Mouse (Mus musculus) forebrain, embryonic 14.5 days (tissue): Measurements from ENCODE around the gene Kcnn3. TPM values are rescaled to one million over a fixed set of nuclear protein-coding genes. Genes with fewer than 3 reads are reported as not detected.

Experiments
- ATAC-seq: fragments of 200-750 bp; cut with Nextera tagmentation; 2 replicates; pipeline ENCODE4 v1.8.0; 2017; ENCODE audit warnings: mild to moderate bottlenecking, moderate library complexity
- DNase-seq: peaks from one replicate; pipeline ENCODE4 v3.0.0-alpha.2; 2015; ENCODE audit warnings: low spot score
- H3K27ac ChIP-seq: fragments of 300-500 bp; sonication (generic); 2 replicates; pipeline ENCODE4 v1.5.1; 2014; ENCODE audit warnings: low read depth, mild to moderate bottlenecking, control low read depth, low read length, moderate library complexity
- H3K27me3 ChIP-seq: fragments of 300-500 bp; sonication (generic); replicated peaks from 2 replicates; pipeline ENCODE4 v1.6.1; 2014; ENCODE audit warnings: low read length, control low read depth, mixed read lengths; ENCODE audit not compliant: control insufficient read depth, insufficient read depth
- H3K36me3 ChIP-seq: fragments of 300-500 bp; sonication (generic); 2 replicates; pipeline ENCODE4 v1.6.1; 2014; ENCODE audit warnings: low read length, control low read depth; ENCODE audit not compliant: control insufficient read depth, insufficient read depth
- H3K4me1 ChIP-seq: fragments of 300-500 bp; sonication (generic); 2 replicates; pipeline ENCODE4 v1.6.1; 2014; ENCODE audit warnings: antibody characterized with exemption, low read length, control low read depth; ENCODE audit not compliant: control insufficient read depth, insufficient read depth
- H3K4me2 ChIP-seq: fragments of 300-500 bp; sonication (generic); 2 replicates; pipeline ENCODE4 v1.6.1; 2014; ENCODE audit warnings: mild to moderate bottlenecking, control low read depth, low read length
- H3K4me3 ChIP-seq: fragments of 300-500 bp; sonication (generic); 2 replicates; pipeline ENCODE4 v1.5.1; 2014; ENCODE audit warnings: low read depth, low read length, control low read depth
- H3K9ac ChIP-seq: fragments of 300-500 bp; sonication (generic); 2 replicates; pipeline ENCODE4 v1.6.1; 2014; ENCODE audit warnings: mild to moderate bottlenecking, low read length, control low read depth, moderate library complexity
- H3K9me3 ChIP-seq: fragments of 300-500 bp; sonication (generic); replicated peaks from 2 replicates; pipeline ENCODE4 v1.6.1; 2016; ENCODE audit warnings: low read length, control low read depth, mixed read lengths; ENCODE audit not compliant: control insufficient read depth
- WGBS: fragments of 180-500 bp; shearing (Covaris S2); extraction: QIAGEN DNeasy Blood & Tissue Kit; methylation state at CpG from one replicate; pipeline ENCODE4 v1.1.7; 2014; 5-methylcytosine and 5-hydroxymethylcytosine counted together
- polyA plus RNA-seq: library from polyadenylated mRNA; unstranded; fragments of >200 nt; fragmentation: Nextera tagmentation; extraction: Ambion mirVana; gene quantifications from 2 replicates; pipeline ENCODE4 v1.2.1, GENCODE M21; 2014

Kcnn3 gene
- polyA plus RNA-seq, 1 experiment from 2014 or later: 4.8 TPM

GRCm38 (mm10) chr3:89526298-89527090, 6.5 kb downstream of the Kcnn3 start:
- peak overlapping the region; percentile 37; the same call in 1 of the 2 replicates for H3K9ac ChIP-seq
- 55% methylated on average over 17 of the region's 17 CpGs for WGBS

GRCm38 (mm10) chr3:89529796-89530195, 9.8 kb downstream of the Kcnn3 start:
- DNase-seq: no peak

More at GRCm38 (mm10) chr3:89526298-89527090, 6.5 kb downstream of the Kcnn3 start:
- Histone ChIP-seq H3K27me3 (no peaks in the 10 kb centered on the region), H3K36me3 (no peaks in the 10 kb centered on the region), H3K9me3 (no peaks in the 10 kb centered on the region), H3K4me1 (peaks cover 33% of the 10 kb centered on the region), H3K4me3 (no peak overlapping the region), H3K27ac (peak overlapping the region; percentile 48), H3K4me2 (peak overlapping the region; percentile 34)
- ATAC-seq: 0 out of 2 replicates have a peak, but pooled peaks have one; percentile 7
- peak; percentile 41 for DNase-seq

DNA sequence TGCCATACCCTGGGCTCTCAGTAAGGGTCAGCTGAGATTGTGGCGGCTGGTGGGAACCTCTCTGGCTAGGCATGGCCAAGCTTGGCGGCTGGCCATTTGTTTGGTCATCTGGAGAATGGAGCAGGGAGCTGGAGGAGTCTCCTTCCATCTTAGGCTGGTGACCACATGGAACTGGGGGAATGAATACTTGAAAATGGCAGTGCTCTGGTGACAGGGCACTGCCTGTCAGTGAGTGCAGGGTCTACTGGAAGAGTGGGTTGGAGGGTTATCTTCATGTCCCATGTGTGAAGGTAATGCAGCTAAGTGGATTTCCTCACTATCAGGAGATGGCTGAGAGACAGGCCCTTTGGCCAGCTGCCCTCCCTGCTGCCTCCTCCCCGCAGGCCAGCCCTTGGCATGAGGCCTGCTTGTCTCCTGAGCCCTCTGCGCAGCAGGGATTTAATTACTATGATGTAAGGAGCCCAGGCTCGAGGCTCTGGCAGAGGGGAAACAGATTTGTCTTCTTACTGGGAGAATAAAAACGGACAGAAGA, 14.7 kb downstream of the Kcnn3 start:
- Histone ChIP-seq H3K27ac (peak overlapping the region; percentile 68; the same call in 1 of the 2 replicates), H3K36me3 (no peaks in the 10 kb centered on the region), H3K27me3 (no peaks in the 10 kb centered on the region), H3K9me3 (no peaks in the 10 kb centered on the region), H3K4me2 (no peak overlapping the region), H3K9ac (no peak overlapping the region), H3K4me3 (no peak overlapping the region), H3K4me1 (peaks cover 17% of the 10 kb centered on the region; the same call in 1 of the 2 replicates)
- 30% methylated on average over 6 of the region's 6 CpGs for WGBS
- DNase-seq (peak; percentile 85), ATAC-seq (peak; percentile 62)

More at GRCm38 (mm10) chr3:89529796-89530195, 9.8 kb downstream of the Kcnn3 start:
- 80% methylated on average over 3 of the region's 3 CpGs for WGBS
- no peak overlapping the region for H3K4me3 ChIP-seq
- H3K27me3 ChIP-seq: no peaks in the 10 kb centered on the region
- H3K9ac ChIP-seq: no peak overlapping the region
- H3K36me3 ChIP-seq: no peaks in the 10 kb centered on the region
- no peaks in the 10 kb centered on the region for H3K9me3 ChIP-seq
- H3K4me2 ChIP-seq: no peak overlapping the region
- peaks cover 28% of the 10 kb centered on the region for H3K4me1 ChIP-seq
- no peak for ATAC-seq
- no peak overlapping the region for H3K27ac ChIP-seq

DNA sequence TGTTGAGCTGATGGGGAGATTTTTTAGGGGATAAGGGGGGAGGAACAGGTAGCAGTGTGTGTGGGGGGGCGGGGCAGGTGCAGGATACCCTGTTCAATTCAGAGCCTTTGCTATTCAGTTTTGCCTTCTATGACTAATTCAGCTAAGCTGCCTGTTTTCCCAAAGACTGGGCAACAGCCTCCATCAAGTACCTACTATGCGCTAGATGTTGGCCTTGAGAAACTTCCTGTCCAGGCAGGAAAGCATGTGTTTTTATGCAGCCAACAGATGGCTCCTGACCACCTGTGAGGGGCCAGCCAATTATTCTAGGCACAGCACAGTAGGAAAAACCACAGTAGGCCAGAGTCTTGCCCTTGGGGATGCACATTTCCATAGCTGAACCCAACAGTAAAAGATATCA, 15.2 kb downstream of the Kcnn3 start:
- Histone ChIP-seq H3K4me1 (peaks cover 19% of the 10 kb centered on the region; the same call in 1 of the 2 replicates), H3K4me3 (no peak overlapping the region), H3K4me2 (no peak overlapping the region), H3K9me3 (no peaks in the 10 kb centered on the region), H3K36me3 (no peaks in the 10 kb centered on the region), H3K9ac (no peak overlapping the region), H3K27me3 (no peaks in the 10 kb centered on the region), H3K27ac (peak overlapping the region; percentile 68; the same call in 1 of the 2 replicates)
- DNase-seq: no peak
- no peak for ATAC-seq
- WGBS: 93% methylated on average over 2 of the region's 2 CpGs

GRCm38 (mm10) chr3:89539036-89539739, 19.2 kb downstream of the Kcnn3 start:
- Histone ChIP-seq H3K4me2 (no peak overlapping the region), H3K27ac (peak overlapping the region; percentile 90), H3K4me3 (no peak overlapping the region), H3K9ac (no peak overlapping the region), H3K4me1 (peaks cover 34% of the 10 kb centered on the region; the same call in 1 of the 2 replicates), H3K27me3 (no peaks in the 10 kb centered on the region), H3K9me3 (no peaks in the 10 kb centered on the region), H3K36me3 (no peaks in the 10 kb centered on the region)
- ATAC-seq: peak; percentile 43
- 68% methylated on average over 10 of the region's 10 CpGs for WGBS
- DNase-seq: peak; percentile 44

GRCm38 (mm10) chr3:89539740-89540370, 19.9 kb downstream of the Kcnn3 start:
- H3K9ac ChIP-seq: no peak overlapping the region
- no peaks in the 10 kb centered on the region for H3K36me3 ChIP-seq
- peak overlapping the region; percentile 90 for H3K27ac ChIP-seq
- ATAC-seq: peak; percentile 88
- peak; percentile 88 for DNase-seq
- no peak overlapping the region for H3K4me3 ChIP-seq
- H3K4me1 ChIP-seq: peaks cover 27% of the 10 kb centered on the region; the same call in 1 of the 2 replicates
- H3K4me2 ChIP-seq: peak overlapping the region; percentile 20; the same call in 1 of the 2 replicates
- 45% methylated on average over 9 of the region's 9 CpGs for WGBS
- no peaks in the 10 kb centered on the region for H3K9me3 ChIP-seq
- H3K27me3 ChIP-seq: no peaks in the 10 kb centered on the region

DNA sequence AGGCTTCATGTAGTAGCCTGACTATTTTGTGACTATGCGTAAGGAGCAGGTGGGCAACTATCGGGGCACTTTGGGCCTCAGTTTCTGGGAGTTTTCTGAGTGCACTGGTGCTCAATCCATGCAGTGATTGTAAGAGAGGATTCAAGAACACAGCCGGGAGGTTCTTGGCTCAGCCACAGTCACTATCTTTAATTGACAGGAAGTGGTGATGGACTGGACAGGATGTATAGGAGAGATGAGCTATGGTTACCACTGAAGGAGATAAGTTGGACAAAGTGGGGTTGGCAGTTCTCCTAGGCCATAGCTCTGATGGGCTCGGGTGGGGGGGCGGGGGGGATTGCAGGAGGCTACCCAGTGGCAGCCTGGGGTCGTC, 20.4 kb downstream of the Kcnn3 start:
- Histone ChIP-seq H3K27me3 (no peaks in the 10 kb centered on the region), H3K27ac (peak overlapping the region; percentile 90), H3K9ac (no peak overlapping the region), H3K36me3 (no peaks in the 10 kb centered on the region), H3K4me2 (no peak overlapping the region), H3K4me1 (peaks cover 23% of the 10 kb centered on the region; the same call in 1 of the 2 replicates), H3K9me3 (no peaks in the 10 kb centered on the region), H3K4me3 (no peak overlapping the region)
- DNase-seq (no peak), ATAC-seq (no peak; the same call in 1 of the 2 replicates)
- WGBS: 77% methylated on average over 6 of the region's 6 CpGs

DNA sequence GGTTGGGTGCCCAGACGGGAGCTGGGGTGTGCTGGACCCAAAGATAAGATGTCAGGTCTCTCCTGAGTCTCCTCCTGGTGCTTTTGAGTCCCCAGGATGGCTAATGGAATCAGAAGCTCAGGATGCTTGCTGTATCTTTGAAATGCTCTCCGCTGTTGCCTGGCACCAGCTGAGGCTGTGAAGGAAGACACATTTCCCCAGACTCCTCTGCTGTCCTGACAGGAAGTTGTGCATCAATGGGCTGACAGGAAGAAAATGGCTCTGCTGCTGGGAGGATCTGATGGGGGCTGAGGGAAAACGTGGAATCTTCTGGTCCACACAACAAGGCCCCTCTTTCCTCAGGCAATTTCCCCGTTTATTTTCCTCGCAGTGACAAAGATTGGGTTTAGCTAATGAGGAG, 27.0 kb downstream of the Kcnn3 start:
- 46% methylated on average over 5 of the region's 5 CpGs for whole genome bisulfite sequencing
- H3K27me3 ChIP-seq: no peaks in the 10 kb centered on the region
- no peak overlapping the region for H3K4me3 ChIP-seq
- H3K4me2 ChIP-seq: no peak overlapping the region
- peaks cover 13% of the 10 kb centered on the region; the same call in 1 of the 2 replicates for H3K4me1 ChIP-seq
- H3K9ac ChIP-seq: no peak overlapping the region
- DNase-seq (peak; percentile 16), ATAC-seq (no peak)
- H3K27ac ChIP-seq: no peak overlapping the region
- H3K9me3 ChIP-seq: no peaks in the 10 kb centered on the region
- no peaks in the 10 kb centered on the region for H3K36me3 ChIP-seq
